Mouse (Mus musculus) megakaryocyte, adult 5-6 weeks (primary cell): Measurements from ENCODE around the gene Atcay. TPM values are rescaled to one million over a fixed set of nuclear protein-coding genes. Genes with fewer than 3 reads are reported as not detected.

Source experiments
- ATAC-seq: 2 replicates; pipeline ENCODE4 v1.8.0; 2016; ENCODE audit warnings: mild to moderate bottlenecking, inconsistent platforms; ENCODE audit not compliant: poor library complexity, severe bottlenecking
- total RNA-seq, 2 experiments: library from RNA; stranded (forward) in 1 of 2; stranded (reverse) in 1 of 2; fragments of 153-499, 151-499 nt in 1 of 2; fragments of 221-1000, 200-1000 nt in 1 of 2; gene quantifications; 2 replicates each; pipeline versions ENCODE4 v1.2.3 to v1.2.4; 2015 to 2017

The Atcay gene
- total RNA-seq, 2 experiments from 2014 or later = not detected

DNA sequence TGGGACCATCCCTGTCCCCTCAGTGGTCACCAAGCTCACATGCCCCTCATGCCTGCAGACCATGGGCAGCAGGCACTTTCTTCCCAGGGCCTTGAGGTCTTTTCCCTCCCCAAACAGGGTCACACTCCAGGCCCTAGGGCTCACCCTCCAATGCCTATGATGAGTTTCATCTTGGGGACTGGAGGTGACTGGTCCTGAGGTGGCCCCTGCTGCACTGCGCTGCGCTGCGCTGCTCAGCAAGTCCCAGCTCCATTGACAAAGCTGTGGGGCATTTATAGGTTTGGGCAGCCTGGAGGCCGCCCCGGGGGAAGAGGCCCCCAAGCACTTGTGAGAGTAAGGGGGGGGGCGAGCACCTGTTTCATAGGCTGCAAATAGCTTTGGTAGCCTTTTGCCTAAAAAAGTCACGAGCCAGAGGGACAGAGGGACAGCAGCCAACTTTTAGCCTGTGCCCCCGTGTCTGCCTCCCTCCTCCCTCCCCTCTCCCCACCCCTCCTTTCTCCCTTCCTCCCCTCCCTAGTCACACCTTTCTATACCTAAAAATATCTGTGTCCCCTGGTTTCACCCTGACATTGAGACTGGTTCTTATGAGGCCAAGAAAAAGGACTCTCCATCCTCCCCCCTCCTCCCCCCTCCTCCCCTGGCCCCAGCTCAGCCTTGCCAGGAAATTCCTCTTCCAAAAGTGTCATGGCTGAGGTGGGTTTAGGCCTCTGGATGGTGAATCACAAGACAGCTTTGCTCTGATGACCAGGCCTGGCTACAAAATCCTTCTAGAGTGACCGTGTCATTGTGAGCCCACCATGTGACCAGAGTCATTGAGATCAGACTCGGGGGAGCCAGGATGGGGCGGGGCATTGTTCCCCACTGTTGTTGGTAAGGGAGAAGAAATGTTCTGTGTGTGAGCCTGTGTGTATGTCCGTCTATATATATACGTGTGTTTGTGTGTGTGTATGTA, 28.6 kb downstream of the Atcay start, which contains the start of gene Nmrk2:
Gene Nmrk2, minus strand, starts transcription at position 245 of the 952 bp plus-strand sequence.
- ATAC-seq = no peak

DNA sequence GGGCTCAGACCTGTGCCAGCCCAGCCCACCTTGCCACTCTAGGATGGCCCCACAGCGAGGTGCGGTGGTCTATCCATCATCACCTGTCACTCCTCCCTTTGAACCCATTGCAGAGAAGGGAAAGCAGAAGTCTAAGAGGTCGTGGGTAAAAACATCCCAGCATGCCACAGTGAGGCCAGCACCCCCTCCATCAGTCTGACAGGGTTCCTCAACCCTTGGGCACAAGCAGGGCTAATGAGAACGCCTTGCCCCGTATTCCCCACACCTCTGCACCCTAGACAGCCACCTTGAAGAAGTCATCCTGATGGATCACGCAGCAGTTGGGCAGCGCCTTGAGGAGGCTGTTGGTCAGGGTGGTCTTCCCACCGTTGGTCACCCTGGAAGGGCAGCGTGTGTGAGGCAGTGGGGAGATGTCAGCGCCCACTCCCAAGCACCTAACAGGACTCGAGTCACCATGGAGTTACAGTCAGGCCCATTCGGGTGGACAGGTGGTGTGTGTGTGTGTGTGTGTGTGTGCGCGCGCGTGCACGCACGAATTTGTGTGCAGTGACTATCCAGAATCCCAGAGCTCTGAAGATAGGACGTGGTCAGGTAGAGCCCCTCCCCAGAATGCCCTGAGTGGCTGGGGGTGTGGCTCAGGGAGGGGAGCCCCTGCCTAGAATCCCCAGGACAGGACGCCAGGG, 29.9 kb downstream of the Atcay start:
- ATAC-seq = no peak

DNA sequence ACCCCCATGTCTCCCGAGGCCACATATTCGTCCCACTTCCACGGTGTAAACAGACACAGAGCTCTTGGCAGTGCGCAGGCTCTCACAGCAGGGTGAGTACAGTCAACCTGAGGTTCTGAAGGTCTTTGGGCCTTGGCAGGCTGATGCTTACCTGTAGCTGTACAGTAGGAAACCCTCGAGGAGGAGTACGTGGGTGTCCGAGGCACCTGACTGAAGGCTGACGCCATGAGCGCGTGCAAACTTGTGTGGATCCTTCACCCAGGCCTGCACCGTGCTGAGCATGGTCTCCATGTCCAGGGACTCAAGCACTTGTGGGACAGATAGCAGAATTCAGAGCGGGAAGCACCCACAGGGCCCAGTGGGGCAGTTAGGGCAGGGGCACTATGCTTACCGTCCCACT, 30.5 kb downstream of the Atcay start:
- ATAC-seq = no peak

DNA sequence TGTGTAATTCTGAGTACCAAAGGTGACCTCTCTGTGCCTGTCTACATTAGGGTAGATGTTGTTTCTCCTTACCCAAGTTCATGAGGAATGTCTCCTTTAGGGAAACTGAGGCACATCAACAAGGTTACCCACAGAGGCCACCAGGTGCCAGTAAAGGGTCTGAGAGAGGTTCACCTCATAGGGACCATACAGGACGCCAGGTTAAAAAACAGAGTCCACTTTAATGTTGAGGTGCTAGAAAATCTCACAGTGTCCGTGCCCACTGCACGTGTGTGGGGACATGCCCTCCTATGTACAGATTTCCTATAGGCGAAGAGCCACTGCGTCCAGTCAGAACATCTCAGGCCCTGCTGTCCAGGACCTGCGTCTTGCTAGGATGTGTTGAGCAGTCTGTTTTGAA, 31.6 kb downstream of the Atcay start:
- ATAC-seq = no peak

DNA sequence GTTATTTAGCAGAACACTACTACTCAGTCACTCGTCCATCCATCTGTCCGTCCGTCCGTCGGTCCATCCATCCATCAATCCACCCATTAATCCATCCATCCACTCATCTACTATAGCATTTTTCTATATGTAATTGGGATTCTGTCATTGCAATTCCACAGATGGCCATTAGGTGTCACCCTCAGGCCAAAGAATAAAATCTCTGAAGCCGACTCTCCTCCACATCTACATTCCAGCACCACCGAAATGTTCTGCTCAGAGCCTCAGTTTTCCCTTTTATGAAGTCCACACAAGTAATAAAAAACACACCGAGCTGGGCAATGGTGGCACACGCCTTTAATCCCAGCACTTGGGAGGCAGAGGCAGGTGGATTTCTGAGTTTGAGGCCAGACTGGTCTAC, 32.4 kb downstream of the Atcay start:
- ATAC-seq = peak; percentile 88

DNA sequence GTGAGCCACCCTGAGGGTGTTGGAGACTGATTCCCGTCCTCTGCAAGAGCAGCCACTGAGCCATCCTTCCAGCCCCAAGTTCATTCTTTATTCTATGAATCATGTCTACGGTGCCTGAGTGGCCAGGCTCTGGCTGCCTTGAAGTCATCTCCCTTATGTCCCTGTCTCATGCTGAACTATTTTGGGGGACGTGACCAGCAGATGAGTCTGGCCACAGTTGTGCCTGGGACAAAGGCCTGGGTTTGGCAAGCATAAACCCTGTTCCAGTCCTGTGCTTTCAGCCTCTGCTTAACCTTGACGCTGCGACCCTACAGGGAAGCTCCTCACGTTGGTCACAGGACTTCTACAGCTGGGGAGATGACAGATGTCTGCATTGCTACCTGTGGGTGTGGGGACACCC, 33.3 kb downstream of the Atcay start:
- no peak for ATAC-seq

DNA sequence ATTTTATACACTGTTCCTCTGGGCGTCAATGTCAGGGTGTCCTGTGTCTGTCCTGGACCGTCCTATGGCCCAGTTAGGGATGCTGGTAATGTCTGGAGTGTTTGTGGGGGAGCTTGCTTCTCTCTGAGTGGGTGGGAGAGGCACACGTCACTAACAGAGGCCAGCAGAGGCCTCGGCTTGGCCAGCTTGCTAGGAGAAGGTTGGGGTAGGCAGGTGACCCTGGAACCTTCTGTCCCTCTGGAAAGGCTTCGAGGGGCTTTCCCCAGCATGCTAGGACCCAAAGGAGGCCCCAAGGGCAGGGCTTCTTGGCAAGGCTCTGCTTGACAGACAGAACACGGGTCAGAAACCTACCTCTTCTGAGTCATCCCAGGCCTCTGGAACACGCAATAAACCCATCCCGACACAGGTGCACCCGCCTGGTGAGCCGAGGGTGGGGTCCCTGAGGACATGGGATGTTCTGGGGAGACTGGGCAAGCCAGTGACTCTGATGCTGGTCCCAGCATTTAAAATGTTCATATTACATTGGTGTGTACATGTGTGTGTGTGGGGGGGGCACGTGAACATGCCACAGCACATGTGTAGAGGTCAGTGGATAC, 34.1 kb downstream of the Atcay start:
- ATAC-seq = no peak

DNA sequence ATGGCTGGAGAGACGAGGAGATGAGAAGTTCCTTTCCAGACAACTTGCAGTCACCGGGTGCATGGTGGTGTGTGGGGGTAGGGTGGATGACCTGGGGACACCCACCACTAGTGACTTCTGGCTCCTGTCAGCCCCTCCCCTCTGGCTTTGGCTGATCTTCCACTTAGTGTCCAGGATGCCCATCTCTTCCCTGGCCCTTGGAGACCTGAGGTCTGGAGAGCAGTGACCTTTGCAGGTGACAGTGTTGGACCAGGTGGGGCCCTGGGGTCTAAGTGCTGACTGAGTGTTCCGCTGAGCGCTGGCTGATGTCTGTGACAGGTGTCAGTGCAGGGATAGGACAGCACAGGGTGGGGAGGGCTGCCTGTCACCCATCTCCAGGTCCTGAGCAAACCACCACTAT, 35.3 kb downstream of the Atcay start:
- ATAC-seq = no peak

DNA sequence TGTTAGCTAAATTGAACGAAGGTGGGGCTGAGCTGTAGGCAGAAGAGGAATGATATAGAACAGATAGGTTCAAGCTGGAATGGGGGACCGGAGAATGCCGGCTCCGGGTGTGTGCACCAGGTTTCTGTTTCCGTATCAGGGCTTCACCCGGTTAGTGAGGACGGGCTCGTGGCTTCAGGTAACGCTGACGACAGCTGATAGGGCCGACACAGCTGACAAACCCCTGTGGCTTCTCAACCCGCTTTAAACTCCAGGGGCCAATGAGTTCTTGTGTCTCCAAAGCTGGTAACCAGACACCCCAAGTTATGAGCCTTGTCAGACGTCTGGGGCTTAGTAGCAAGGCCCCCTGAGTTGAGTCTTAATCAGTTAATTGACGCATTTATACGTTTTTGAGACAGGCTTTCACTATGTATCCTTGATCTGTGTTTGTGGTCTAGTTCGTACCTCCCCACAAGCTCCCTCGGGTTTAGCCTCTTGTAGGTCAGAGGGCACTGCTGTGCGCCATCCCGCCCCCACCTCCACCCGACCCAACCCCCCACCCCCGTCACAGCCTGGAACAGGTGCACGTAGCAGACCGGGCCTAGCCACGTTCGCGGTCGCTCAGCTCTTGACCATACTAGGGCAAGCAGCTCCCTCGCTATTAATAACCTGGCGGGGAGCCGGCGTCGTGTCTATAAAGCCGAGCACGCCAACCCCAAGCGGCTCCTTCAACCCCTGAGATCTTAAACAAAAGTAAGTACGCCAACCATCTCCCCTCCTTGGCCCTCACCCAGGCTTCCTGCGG, 36.5 kb downstream of the Atcay start:
- ATAC-seq = no peak

DNA sequence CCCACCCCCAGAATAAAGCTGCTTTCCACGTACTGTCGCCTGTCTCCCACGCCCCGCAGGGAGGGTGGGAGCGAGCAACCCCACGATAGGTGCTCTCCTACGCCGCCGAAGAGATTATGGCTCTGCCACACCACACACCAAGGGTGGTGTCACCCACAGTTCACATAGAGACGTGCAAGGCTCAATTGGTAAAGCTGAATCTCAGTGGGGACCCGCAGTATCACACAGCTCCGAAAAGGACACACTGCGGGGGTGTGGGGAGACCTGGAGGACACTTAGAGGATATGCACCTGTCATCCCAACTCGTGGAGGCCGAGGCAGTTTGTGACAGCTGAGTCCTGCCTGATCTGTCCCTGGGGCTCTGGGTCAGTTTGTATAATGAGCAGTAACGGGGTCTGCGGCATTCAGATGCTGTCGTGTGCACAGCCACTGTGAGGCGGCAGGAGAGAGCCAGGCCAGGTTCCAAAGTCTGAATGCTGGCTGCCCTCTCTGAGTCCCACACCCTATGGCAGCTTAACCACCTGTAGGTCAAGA, 37.6 kb downstream of the Atcay start:
- no peak for ATAC-seq

DNA sequence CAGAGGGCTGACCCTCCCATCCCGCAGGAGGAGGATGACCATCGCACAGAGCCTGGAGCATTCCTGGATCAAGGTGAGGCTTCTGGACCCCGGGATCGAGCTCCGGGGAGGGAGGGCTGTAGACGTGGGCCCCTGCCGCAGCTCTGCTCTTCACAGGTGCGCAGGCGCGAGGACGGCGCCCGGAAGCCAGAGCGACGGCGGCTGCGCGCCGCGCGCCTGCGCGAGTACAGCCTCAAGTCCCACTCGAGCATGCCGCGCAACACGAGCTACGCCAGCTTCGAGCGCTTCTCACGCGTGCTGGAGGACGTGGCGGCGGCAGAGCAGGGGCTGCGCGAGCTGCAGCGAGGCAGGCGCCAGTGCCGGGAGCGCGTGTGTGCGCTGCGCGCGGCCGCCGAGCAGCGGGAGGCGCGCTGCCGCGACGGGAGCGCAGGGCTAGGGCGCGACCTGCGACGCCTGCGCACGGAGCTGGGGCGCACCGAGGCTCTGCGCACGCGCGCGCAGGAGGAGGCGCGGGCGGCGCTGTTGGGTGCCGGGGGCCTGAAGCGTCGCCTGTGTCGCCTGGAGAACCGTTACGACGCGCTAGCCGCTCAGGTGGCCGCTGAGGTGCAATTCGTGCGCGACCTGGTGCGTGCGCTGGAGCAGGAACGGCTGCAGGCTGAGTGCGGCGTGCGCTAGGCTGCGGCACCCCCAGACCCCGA, 38.2 kb downstream of the Atcay start:
- ATAC-seq = peak; percentile 64

DNA sequence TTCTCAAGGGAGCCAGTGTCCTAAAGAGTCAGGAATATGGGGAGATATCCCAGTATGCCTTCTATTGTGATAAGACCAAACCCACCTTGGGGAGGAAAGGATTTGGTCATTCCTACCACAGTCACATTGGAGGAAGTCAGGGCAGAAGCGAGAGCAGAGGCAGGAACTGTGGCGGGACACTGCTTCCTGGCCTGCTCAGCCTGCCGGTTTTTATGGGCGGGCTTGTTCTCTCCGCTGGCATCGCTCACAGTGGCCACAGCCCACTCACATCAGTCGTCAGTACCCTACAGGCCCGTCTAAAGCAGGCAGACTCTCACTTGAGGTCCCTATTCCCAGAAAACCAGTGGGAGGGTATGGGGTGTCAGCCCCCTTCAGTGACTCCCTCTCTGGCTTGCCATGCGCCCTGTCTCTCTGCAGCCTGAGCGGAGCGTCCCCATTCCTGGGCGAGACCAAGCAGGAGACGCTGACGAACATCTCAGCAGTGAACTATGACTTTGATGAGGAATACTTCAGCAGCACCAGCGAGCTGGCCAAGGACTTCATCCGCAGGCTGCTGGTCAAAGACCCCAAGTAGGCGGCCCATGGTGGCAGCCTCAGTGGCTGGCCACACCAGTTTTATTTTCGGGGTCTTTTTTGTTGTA, 39.2 kb downstream of the Atcay start:
- ATAC-seq = no peak

DNA sequence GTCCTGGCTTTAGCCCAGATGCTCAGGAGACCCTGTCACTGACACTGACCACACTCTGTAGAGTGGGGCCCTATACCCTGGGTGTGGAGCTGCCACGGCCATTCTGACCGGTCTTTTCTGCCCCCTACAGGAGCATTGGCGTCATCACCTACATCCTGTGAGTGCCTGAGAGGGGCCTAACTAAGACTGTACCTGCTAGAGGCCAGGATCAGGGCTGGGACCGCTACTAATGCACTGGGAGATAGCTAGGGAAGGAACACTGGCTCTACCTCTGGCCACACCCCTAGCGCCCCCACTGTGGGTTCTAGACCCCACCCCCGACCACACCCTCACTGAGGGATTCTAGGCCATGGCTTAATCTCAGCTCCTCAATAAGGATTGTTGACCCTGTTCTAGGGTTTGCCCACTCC, 39.7 kb downstream of the Atcay start:
- no peak for ATAC-seq

DNA sequence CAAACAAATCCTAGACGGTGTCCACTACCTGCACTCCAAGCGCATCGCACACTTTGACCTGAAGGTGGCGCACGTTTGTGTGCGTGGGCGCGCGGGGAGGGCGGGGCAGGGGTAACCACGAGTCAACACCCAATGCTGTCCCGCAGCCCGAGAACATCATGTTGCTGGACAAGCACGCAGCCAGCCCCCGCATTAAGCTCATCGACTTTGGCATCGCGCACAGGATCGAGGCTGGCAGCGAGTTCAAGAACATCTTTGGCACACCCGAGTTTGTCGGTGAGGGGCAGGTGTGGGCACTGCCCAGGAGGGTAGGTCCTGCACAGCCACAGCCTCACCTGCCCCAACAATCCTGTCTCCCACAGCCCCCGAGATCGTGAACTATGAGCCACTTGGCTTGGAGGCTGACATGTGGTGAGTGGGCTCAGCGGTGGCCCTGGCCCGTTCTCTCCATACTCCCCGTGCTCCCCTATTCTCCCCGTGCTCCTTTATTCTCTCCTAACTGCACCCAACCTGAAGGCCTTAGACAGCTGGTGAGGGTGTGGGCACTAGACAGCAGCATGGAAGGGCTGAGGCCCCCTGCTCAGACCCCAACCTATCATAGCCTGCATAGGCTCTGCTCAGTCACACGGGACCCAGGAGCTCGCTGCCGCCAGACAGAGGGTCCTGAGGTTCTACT, 40.3 kb downstream of the Atcay start:
- ATAC-seq = no peak

DNA sequence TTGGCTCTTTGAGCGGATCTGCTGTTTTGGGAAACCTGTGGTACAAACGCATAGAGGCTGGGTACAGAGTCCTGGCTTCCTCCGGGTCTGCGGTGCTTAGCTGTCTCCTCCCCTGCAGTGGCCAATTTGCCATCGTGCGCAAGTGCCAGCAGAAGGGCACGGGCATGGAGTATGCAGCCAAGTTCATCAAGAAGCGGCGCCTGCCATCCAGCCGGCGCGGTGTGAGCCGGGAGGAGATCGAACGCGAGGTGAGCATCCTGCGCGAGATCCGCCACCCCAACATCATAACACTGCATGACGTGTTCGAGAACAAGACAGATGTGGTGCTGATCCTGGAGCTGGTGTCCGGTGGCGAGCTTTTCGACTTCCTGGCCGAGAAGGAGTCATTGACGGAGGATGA, 40.8 kb downstream of the Atcay start:
- no peak for ATAC-seq

DNA sequence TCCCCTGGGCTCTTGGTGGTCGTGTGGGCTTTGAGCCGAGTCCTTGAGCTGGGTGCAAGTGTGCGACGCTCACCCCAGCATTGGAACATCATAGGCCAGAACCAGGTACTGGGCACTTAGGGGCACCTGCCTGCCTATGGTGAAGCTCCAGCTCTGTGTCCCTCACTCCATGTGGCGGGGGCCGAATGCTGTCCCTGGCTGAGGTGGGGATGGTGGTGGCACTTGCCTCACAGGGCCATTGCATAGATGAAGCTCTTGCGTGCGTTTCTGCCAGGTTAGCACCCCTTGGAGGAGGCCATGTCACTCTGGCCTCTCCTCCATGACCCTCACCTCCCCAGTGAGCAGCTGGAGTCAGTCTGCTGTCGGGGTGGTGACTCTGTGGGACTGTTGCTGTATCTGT, 43.5 kb downstream of the Atcay start:
- no peak for ATAC-seq

DNA sequence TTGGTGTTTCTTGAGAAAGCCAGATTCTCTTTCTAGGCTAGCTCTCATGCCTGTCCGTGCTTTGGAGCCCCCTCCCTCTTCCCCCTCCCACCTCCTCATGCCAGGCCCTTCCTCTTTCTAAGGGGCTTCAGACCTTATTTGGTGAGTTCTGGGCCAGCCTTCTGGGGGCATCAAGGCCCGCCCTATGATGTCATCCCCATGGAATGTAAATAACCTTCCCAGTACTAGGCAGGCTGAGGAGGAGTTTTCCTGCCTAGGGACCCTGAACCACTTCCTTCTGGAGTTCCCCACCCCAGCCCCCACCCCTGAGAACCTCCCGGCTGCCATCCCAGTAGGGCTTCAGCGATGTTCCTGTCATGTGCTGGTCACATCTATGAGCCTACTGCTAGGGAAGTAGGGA, 45.9 kb downstream of the Atcay start:
- no peak for ATAC-seq

DNA sequence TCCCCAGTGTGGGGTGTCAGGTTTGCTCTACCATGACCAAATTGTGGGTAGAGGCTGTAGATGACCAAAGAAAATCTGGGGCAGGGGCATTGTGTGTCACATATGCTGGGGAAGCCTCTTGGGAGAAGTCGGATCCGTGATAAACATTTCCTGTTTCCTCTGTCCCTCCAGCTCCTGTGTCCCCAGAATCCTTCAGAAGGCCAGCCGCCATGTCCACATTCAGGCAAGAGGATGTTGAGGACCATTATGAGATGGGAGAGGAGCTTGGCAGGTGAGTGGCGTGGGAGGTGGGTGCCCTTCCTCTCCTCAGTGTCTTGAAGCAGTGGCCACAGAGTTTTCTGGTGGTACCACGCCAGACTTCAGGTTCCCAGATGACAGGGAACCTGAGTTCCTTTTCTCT, 46.8 kb downstream of the Atcay start, which contains the start of gene 4930442H23Rik:
Gene 4930442H23Rik, minus strand, starts transcription at position 45 of the 400 bp plus-strand sequence.
- ATAC-seq = no peak
